Mouse (Mus musculus) cerebellum, postnatal 25 days (tissue): Measurements from ENCODE around the gene Ssbp3.

Experiments used
- DNase-seq, 2 experiments: peaks; one replicate each; pipeline ENCODE4 v3.0.0; 2021; ENCODE audit warnings: mixed read lengths in 2 of 2

The Ssbp3 gene

GRCm38 (mm10) chr4:106910201-106911172 lies at the start of gene Ssbp3:
Ssbp3 (plus strand) TSS chr4:106910701.
- DNase-seq, result peak; percentile 82 to 87

- no peak for DNase-seq
Measured at GRCm38 (mm10) chr4:106861871-106862270, 48.6 kb upstream of the Ssbp3 start.

- DNase-seq, result no peak
Measured at GRCm38 (mm10) chr4:106862317-106862716, 48.2 kb upstream of the Ssbp3 start.

GRCm38 (mm10) chr4:106862767-106863370 lies 47.6 kb upstream of the Ssbp3 start:
- DNase-seq, result no peak

GRCm38 (mm10) chr4:106865415-106866110 lies 44.9 kb upstream of the Ssbp3 start:
- DNase-seq, result no peak

GRCm38 (mm10) chr4:106866381-106866780 lies 44.1 kb upstream of the Ssbp3 start:
- no peak for DNase-seq

- DNase-seq, result peak in 1 of 2 experiments; percentile 54
Measured at GRCm38 (mm10) chr4:106866845-106867244, 43.7 kb upstream of the Ssbp3 start.

- no peak for DNase-seq
Measured at GRCm38 (mm10) chr4:106868737-106869438, 41.6 kb upstream of the Ssbp3 start.

- no peak for DNase-seq
Measured at GRCm38 (mm10) chr4:106869539-106869951, 41.0 kb upstream of the Ssbp3 start.

- DNase-seq, result no peak
Measured at GRCm38 (mm10) chr4:106870556-106870955, 39.9 kb upstream of the Ssbp3 start.

GRCm38 (mm10) chr4:106874501-106874900 lies 36.0 kb upstream of the Ssbp3 start:
- no peak for DNase-seq

GRCm38 (mm10) chr4:106881101-106881500 lies 29.4 kb upstream of the Ssbp3 start:
- DNase-seq, result no peak

- no peak for DNase-seq
Measured at GRCm38 (mm10) chr4:106883149-106883548, 27.4 kb upstream of the Ssbp3 start.

GRCm38 (mm10) chr4:106886307-106887085 lies 24.0 kb upstream of the Ssbp3 start:
- peak in 1 of 2 experiments; percentile 30 for DNase-seq

GRCm38 (mm10) chr4:106896086-106896485 lies 14.4 kb upstream of the Ssbp3 start:
- no peak for DNase-seq

GRCm38 (mm10) chr4:106898923-106899322 lies 11.6 kb upstream of the Ssbp3 start:
- DNase-seq, result no peak

GRCm38 (mm10) chr4:106899471-106899870 lies 11.0 kb upstream of the Ssbp3 start:
- no peak for DNase-seq

GRCm38 (mm10) chr4:106900718-106901117 lies 9.8 kb upstream of the Ssbp3 start:
- no peak for DNase-seq

- no peak for DNase-seq
Measured at GRCm38 (mm10) chr4:106901610-106902009, 8.9 kb upstream of the Ssbp3 start.

- no peak for DNase-seq
Measured at GRCm38 (mm10) chr4:106902157-106902556, 8.3 kb upstream of the Ssbp3 start.

- no peak for DNase-seq
Measured at GRCm38 (mm10) chr4:106905898-106906297, 4.6 kb upstream of the Ssbp3 start.
